Mouse (Mus musculus): ENCODE results near the gene Acp4. TPM values are rescaled to one million over a fixed set of nuclear protein-coding genes. Genes with fewer than 3 reads are reported as not detected.
"Not testable (repeated sequence)": the region's sequence is repeated elsewhere in the genome, so short reads cannot be mapped to it uniquely, and the experiment has no call there.

Gene Acp4
- polyA plus RNA-seq, 1 experiment from 2014 or later: not detected

DNA sequence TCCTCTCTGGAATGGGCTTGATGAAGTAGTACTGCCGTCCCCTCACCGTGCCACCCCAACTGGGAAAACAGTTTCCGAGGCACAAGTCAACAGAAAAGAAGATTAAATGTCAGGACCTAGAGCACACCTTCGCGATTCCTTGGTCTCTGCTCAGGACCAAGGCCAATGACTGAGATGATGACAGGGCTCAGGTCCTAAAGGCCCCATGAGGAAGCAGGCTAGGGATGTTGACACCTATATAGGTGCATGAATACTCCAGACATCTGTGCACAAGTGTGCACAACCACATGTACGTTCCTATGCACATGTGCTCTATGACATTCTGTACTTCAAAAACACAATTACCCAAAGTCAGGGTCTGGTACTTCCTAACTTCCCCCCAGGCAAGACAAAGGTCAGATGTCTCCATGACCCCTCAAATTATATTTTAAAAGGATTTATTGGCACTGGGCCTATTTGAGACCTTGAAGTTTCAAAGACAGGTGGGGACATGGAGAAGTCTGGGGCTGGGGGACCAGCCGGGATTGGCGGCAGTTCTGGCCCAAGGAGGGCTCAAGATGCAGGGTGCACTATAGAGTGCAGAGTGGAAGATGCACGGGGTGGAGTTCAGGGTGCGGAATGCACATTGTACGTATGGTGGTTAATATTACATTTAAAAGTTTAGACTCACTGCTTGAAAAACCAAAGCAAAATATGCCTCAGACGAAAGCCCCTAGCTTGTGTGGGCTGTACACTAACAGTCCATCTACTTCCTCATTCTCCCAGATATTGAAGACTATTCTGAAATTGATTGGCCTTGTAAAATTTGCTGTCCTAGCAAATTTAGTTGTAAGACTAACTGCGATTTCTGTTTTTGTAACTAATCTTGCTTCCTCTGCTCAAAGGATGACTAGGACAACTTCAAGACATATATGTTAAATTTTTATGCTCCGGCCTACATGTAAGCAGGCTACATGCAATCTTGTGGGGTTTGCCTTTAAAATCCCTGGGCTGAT lies 46.5 kb upstream of the Acp4 start:
- 81% methylated on average over 14 of the region's 14 CpGs for WGBS

DNA sequence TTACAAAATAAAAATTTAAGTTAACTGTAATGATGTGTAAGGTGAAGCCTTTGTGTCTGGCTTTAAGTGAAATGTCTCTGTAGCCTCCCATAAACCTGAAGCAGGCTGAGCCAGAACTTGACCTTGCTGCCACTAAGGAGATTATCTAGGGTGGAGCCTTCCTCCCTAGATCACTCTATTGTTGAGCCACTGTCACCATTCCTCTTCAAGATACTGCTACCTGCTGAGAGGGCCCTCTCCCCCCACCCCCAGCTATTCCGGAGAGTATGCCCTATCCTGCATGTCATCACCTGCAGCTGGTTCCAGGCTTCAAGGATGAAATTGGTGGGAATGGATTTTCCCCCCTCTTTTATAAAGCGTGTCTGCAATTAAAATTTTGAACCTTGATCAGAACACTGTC lies 40.3 kb upstream of the Acp4 start:
- WGBS: 88% methylated on average over 2 of the region's 2 CpGs
- H3K36me3 ChIP-seq (ENCODE audit: insufficient read depth, low read length); H3K9me3 ChIP-seq (replicated peaks; ENCODE audit: low read length); H3K9ac ChIP-seq (ENCODE audit: low read depth, low read length); H3K4me2 ChIP-seq (ENCODE audit: low read length); H3K27me3 ChIP-seq (ENCODE audit: insufficient read depth, low read length); H3K4me1 ChIP-seq (replicated peaks; ENCODE audit: insufficient read depth, low read length); H3K4me3 ChIP-seq (replicated peaks; ENCODE audit: low read depth, low read length); ATAC-seq (replicated peaks; ENCODE audit: low FRiP score, low read depth); H3K27ac ChIP-seq; DNase-seq (ENCODE audit: low spot score): not testable (repeated sequence)

More for the DNA sequence above, 46.5 kb upstream of the Acp4 start:
- Histone ChIP-seq H3K27me3 (ENCODE audit: insufficient read depth, low read length) (no peaks in the 10 kb centered on the region), H3K27ac (peak overlapping the region; percentile 94), H3K4me3 (replicated peaks; ENCODE audit: low read depth, low read length) (peak overlapping the region; percentile 63), H3K9ac (ENCODE audit: low read depth, low read length) (peak overlapping the region; percentile 94), H3K4me1 (replicated peaks; ENCODE audit: insufficient read depth, low read length) (peaks cover 6% of the 10 kb centered on the region; the same call in 1 of the 2 replicates), H3K9me3 (replicated peaks; ENCODE audit: low read length) (no peaks in the 10 kb centered on the region), H3K4me2 (ENCODE audit: low read length) (peak overlapping the region; percentile 91), H3K36me3 (ENCODE audit: insufficient read depth, low read length) (no peaks in the 10 kb centered on the region)
- DNase-seq (ENCODE audit: low spot score) (peak; percentile 14), ATAC-seq (replicated peaks; ENCODE audit: low FRiP score, low read depth) (no peak)
- TF ChIP-seq CTCF (IDR thresholded peaks at IDR 0.05; ENCODE audit: low read depth): no peak

- no peaks in the 10 kb centered on the region for H3K4me1 ChIP-seq (replicated peaks; ENCODE audit: insufficient read depth, low read length)
- 51% methylated on average over 4 of the region's 4 CpGs for WGBS
- no peak overlapping the region for H3K27ac ChIP-seq
- no peak for ATAC-seq (replicated peaks; ENCODE audit: low FRiP score, low read depth)
- DNase-seq (ENCODE audit: low spot score): no peak
- H3K4me3 ChIP-seq (replicated peaks; ENCODE audit: low read depth, low read length): no peak overlapping the region
- no peak for TF ChIP-seq CTCF (IDR thresholded peaks at IDR 0.05; ENCODE audit: low read depth)
- no peak overlapping the region for H3K4me2 ChIP-seq (ENCODE audit: low read length)
- H3K9ac ChIP-seq (ENCODE audit: low read depth, low read length): no peak overlapping the region
- H3K27me3 ChIP-seq (ENCODE audit: insufficient read depth, low read length): no peaks in the 10 kb centered on the region
- no peaks in the 10 kb centered on the region for H3K9me3 ChIP-seq (replicated peaks; ENCODE audit: low read length)
- no peaks in the 10 kb centered on the region for H3K36me3 ChIP-seq (ENCODE audit: insufficient read depth, low read length)
Observed at GRCm38 (mm10) chr7:44291418-44291817, 34.2 kb upstream of the Acp4 start.

GRCm38 (mm10) chr7:44290986-44291385 lies 33.8 kb upstream of the Acp4 start:
- ATAC-seq (replicated peaks; ENCODE audit: low FRiP score, low read depth) (no peak), DNase-seq (ENCODE audit: low spot score) (no peak)
- Histone ChIP-seq H3K36me3 (ENCODE audit: insufficient read depth, low read length) (no peaks in the 10 kb centered on the region), H3K9ac (ENCODE audit: low read depth, low read length) (no peak overlapping the region), H3K27me3 (ENCODE audit: insufficient read depth, low read length) (no peaks in the 10 kb centered on the region), H3K27ac (no peak overlapping the region), H3K9me3 (replicated peaks; ENCODE audit: low read length) (no peaks in the 10 kb centered on the region), H3K4me3 (replicated peaks; ENCODE audit: low read depth, low read length) (no peak overlapping the region), H3K4me1 (replicated peaks; ENCODE audit: insufficient read depth, low read length) (no peaks in the 10 kb centered on the region), H3K4me2 (ENCODE audit: low read length) (no peak overlapping the region)
- 77% methylated on average over 4 of the region's 4 CpGs for WGBS
- no peak for TF ChIP-seq CTCF (IDR thresholded peaks at IDR 0.05; ENCODE audit: low read depth)

DNA sequence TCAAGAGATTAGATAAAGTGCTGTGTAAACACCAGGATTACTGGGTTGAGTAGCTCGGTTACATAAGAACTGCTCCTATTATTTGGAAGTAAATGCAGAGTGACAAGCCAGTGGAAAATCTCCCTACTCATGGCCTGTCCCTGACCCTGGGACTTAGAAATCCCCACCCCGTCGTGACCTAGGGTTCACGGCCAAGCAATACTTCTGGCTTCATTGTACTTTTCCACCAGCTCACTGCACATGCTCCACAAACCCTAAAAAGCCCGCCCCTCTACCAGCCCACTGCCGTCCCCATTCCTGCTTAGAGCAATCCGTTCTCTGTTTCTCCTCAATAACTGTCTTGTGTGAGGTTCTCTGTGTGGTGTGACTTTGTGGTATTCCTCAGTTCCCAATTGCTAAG lies 30.6 kb upstream of the Acp4 start:
- TF ChIP-seq CTCF (IDR thresholded peaks at IDR 0.05; ENCODE audit: low read depth): no peak
- DNase-seq (ENCODE audit: low spot score): no peak
- 74% methylated on average over 7 of the region's 7 CpGs for WGBS

DNA sequence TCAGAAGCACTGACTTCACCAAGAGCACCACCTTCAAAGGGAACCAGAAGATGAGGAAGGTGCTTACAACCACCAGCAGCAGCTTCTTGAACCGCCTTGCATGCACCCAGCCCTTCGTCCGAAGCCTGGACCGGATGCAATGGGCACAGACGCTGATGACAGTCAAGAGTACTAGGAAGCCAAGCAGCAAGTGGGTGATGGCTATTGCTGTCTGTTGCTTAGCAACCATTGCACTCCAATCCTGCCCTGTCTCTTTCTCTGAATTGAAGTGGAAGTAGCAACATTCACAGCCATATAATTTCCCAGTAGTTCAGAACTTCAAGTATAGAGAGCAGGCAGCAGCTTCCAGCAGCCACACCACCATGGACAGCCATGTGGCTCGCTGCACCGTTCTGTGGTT lies 24.4 kb upstream of the Acp4 start:
- DNase-seq (ENCODE audit: low spot score): no peak
- H3K4me1 ChIP-seq (replicated peaks; ENCODE audit: insufficient read depth, low read length): no peaks in the 10 kb centered on the region
- H3K27me3 ChIP-seq (ENCODE audit: insufficient read depth, low read length): no peaks in the 10 kb centered on the region

More for the DNA sequence above, 30.6 kb upstream of the Acp4 start:
- no peaks in the 10 kb centered on the region for H3K9me3 ChIP-seq (replicated peaks; ENCODE audit: low read length)
- H3K36me3 ChIP-seq (ENCODE audit: insufficient read depth, low read length): no peaks in the 10 kb centered on the region
- H3K27me3 ChIP-seq (ENCODE audit: insufficient read depth, low read length): no peaks in the 10 kb centered on the region
- no peak for ATAC-seq (replicated peaks; ENCODE audit: low FRiP score, low read depth)
- H3K4me2 ChIP-seq (ENCODE audit: low read length): no peak overlapping the region
- H3K4me1 ChIP-seq (replicated peaks; ENCODE audit: insufficient read depth, low read length): no peaks in the 10 kb centered on the region
- H3K4me3 ChIP-seq (replicated peaks; ENCODE audit: low read depth, low read length): no peak overlapping the region
- no peak overlapping the region for H3K27ac ChIP-seq
- no peak overlapping the region for H3K9ac ChIP-seq (ENCODE audit: low read depth, low read length)

More for the DNA sequence above, 24.4 kb upstream of the Acp4 start:
- 75% methylated on average over 7 of the region's 7 CpGs for WGBS
- no peak overlapping the region for H3K27ac ChIP-seq
- no peak overlapping the region for H3K4me2 ChIP-seq (ENCODE audit: low read length)
- H3K9ac ChIP-seq (ENCODE audit: low read depth, low read length): no peak overlapping the region
- H3K9me3 ChIP-seq (replicated peaks; ENCODE audit: low read length): no peaks in the 10 kb centered on the region
- H3K36me3 ChIP-seq (ENCODE audit: insufficient read depth, low read length): no peaks in the 10 kb centered on the region
- TF ChIP-seq CTCF (IDR thresholded peaks at IDR 0.05; ENCODE audit: low read depth): no peak
- no peak overlapping the region for H3K4me3 ChIP-seq (replicated peaks; ENCODE audit: low read depth, low read length)
- ATAC-seq (replicated peaks; ENCODE audit: low FRiP score, low read depth): no peak
